Mouse (Mus musculus) right cerebral cortex, postnatal 36 days (tissue): ENCODE data around the gene Lekr1.

Experiments used
- DNase-seq, 2 experiments: peaks; one replicate each; pipeline ENCODE4 v3.0.0; 2022; ENCODE audit warnings: low spot score in 2 of 2, mixed read lengths in 1 of 2

Lekr1 gene

DNA sequence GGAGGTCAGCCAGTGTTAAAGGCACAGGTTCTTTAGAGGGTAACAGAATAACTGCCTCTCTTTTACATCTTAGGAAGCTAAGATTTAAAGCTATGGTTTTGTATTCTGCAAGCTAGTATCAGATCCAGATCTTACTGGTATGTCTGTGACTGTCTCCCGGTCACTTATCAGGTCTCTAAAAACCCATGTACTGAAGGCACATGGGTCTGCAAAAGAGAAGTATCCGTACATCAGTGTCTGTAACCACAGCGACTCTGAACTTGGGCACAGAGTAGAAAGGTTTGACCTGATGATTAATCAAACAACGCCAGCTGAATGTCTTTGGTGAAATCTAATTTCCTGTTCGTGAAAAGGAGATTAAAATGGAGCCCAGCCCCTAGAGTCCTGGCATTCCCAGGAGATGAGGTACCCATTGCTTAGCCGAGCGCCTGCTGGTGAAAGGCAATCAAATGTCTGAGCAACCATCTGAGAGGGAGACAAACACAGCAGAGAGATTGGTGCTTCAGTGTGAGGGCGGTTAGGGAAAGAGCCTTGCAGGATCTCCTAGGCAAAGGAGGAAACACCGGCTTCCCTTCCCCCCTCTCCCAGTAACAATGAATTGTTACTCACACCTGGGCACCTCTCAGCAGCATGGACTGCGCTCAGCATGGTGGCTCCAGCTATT lies 205.7 kb downstream of the Lekr1 start:
- DNase-seq, result no peak

DNA sequence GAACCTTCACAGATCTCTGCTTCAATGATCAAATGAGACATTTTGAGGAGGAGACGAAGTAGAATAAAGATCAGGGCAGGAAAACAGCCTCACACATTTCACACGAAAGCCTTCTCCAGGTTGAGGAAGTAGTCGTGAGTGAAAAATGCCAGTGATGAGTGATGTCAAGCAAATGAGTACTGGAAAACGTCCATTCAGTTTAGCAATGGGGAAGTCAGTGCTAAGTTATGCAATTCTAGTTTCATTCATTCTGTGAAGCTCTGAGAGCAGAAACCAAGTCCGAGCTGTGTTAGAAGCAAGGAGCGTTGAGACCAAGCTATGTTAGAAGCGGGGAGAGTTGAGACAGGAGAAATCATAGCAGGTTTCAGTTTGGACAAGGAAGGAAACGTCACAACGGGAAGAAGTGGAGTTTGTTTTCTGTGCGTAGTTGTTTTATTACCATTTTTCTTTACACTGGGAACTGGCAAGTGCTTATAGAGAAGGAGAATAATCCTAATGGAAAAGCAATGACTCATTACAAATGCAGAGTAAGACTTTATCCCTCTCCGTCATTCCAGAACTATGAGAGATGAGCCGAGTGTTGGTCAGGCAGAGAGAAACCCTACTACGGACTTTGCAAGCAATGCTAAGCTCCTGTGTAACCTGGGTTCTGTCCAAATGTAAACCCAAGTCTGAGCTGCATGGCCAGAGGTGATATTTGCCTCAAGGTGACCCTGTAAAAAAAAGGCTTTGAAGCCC lies 207.2 kb downstream of the Lekr1 start:
- DNase-seq, result no peak
